Comparison of ENCODE assay signal across 20 mouse cellular contexts in the genomic region with DNA sequence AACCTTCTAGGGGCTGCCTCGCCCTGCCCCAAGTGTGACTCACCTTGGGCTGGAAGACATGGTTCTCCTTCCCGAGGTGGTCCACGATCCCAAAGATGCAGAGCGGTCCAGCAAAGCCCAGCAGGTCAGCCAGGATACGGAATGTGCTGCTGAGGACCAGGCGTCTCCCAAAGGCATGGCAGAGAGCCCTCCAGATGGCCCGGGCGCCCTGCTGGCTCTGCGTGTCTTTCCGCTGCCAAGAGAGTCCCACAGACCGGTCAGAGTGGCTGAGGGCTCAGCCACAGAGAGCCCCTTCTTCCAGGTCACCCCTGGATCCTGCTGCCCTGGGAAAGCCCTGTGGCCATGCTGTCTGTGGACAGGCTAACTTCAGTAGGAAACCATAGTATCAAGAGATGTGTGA. TPM values are rescaled to one million over a fixed set of nuclear protein-coding genes. Genes with fewer than 3 reads are reported as not detected.
DNase-seq lines count a peak whose midpoint lies in the region; ATAC-seq and TF ChIP-seq lines count a peak whose summit lies in the region.
"Had no signal": no experiment of that assay in that cellular context is flagged by ENCODE, and none has a peak within 500 bp of the region (broad histone marks: within the 10 kb centered on the region; RNA-seq: fewer than 3 reads in every experiment).

No protein-coding gene starts in this region.

- TF ChIP-seq CTCF in forebrain, postnatal 0 days (IDR thresholded peaks at IDR 0.05; ENCODE audit: low read depth) = no peak

- no peak overlapping the region for H3K4me3 ChIP-seq in forebrain, postnatal 0 days (ENCODE audit: low read depth, low read length)
- H3K4me3 ChIP-seq: embryonic facial prominence, embryonic 13.5 days; forebrain, embryonic 12.5 days; heart, embryonic 13.5 days had no signal

- H3K4me1 ChIP-seq in forebrain, postnatal 0 days (ENCODE audit: insufficient read depth) = peaks cover 5% of the 10 kb centered on the region; the same call in 1 of the 2 replicates
- H3K4me1 ChIP-seq: embryonic facial prominence, embryonic 13.5 days had no signal

- no peak for ATAC-seq in activated CD4-positive, CD25-positive, alpha-beta regulatory T cell, adult 4 months
- no peak for ATAC-seq in forebrain, postnatal 0 days
- ATAC-seq: forebrain, embryonic 16.5 days; hindbrain, embryonic 16.5 days; inflammation-experienced regulatory T-cells, adult 6 months; intestine, postnatal 0 days; Patski had no signal

- H3K27me3 ChIP-seq in forebrain, postnatal 0 days (ENCODE audit: insufficient read depth, low read length) = no peaks in the 10 kb centered on the region
- H3K27me3 ChIP-seq: embryonic facial prominence, embryonic 13.5 days; forebrain, embryonic 12.5 days; heart, embryonic 13.5 days had no signal

- H3K4me2 ChIP-seq in forebrain, postnatal 0 days (ENCODE audit: low read depth) = no peak overlapping the region
- H3K4me2 ChIP-seq: embryonic facial prominence, embryonic 13.5 days; forebrain, embryonic 12.5 days; heart, embryonic 13.5 days had no signal

- H3K36me3 ChIP-seq in forebrain, postnatal 0 days (ENCODE audit: insufficient read depth) = peaks cover 7% of the 10 kb centered on the region; the same call in 1 of the 2 replicates
- H3K36me3 ChIP-seq: embryonic facial prominence, embryonic 13.5 days; forebrain, embryonic 12.5 days; heart, embryonic 13.5 days had no signal

- peak; percentile 84 for DNase-seq in cerebellum, adult 11-12 months
- DNase-seq in cerebellum, postnatal 4 days (ENCODE audit: low spot score in 2 of 2) = no peak
- peak; percentile 83 for DNase-seq in cerebellum, adult 9-10 months
- peak; percentile 79 to 83 for DNase-seq in cerebellum, postnatal 25 days
- DNase-seq in forebrain, postnatal 0 days = no peak
- DNase-seq: adrenal gland, adult 2 months; gastrocnemius, postnatal 36 days; heart, adult 11 months; heart, postnatal 36 days; kidney, adult 8-10 months had no signal

- no peaks in the 10 kb centered on the region for H3K9me3 ChIP-seq in forebrain, postnatal 0 days (ENCODE audit: low read length)
- H3K9me3 ChIP-seq: embryonic facial prominence, embryonic 13.5 days; forebrain, embryonic 12.5 days; heart, embryonic 13.5 days had no signal

- WGBS in forebrain, postnatal 0 days = 91% methylated on average over 11 of the region's 11 CpGs

- H3K27ac ChIP-seq in forebrain, postnatal 0 days (ENCODE audit: low read depth, low read length) = no peak overlapping the region
- H3K27ac ChIP-seq: embryonic facial prominence, embryonic 13.5 days; forebrain, embryonic 12.5 days; heart, embryonic 13.5 days had no signal

- no peak overlapping the region for H3K9ac ChIP-seq in forebrain, postnatal 0 days
- H3K9ac ChIP-seq: embryonic facial prominence, embryonic 13.5 days; forebrain, embryonic 12.5 days; heart, embryonic 13.5 days had no signal

RNA-seq across cellular contexts. Expression of a gene that starts 14.0 kb away (rescaled TPM):
- not detected for polyA plus RNA-seq in activated CD4-positive, CD25-positive, alpha-beta regulatory T cell, adult 4 months (2017; shearing (Covaris generic))
- total RNA-seq in forebrain, postnatal 0 days (2014; rRNA removed) = 11.5 and 18.9 TPM in 2 replicates
- polyA plus RNA-seq in forebrain, postnatal 0 days (2015; fragmentation: Nextera tagmentation; extraction: Ambion mirVana) = 6.7 and 7.0 TPM in 2 replicates
- total RNA-seq: CH12.LX had no signal
- polyA plus RNA-seq: inflammation-experienced regulatory T-cells, adult 6 months; Patski had no signal

Comparison
In these comparisons a context has a peak if more than half of its experiments do, and no peak if none do; other contexts are left out.
1. DNase-seq: peak in cerebellum, adult 11-12 months (single experiment), cerebellum, adult 9-10 months (single experiment) and cerebellum, postnatal 25 days (2 of 2); none in cerebellum, postnatal 4 days (0 of 2) and forebrain, postnatal 0 days (single experiment).